Mouse (Mus musculus) adrenal gland, adult 10 weeks (tissue): Measurements from ENCODE around the gene Teddm1a. TPM values are rescaled to one million over a fixed set of nuclear protein-coding genes. Genes with fewer than 3 reads are reported as not detected.

Experiments
- polyA plus RNA-seq: library from polyadenylated mRNA; stranded (reverse); fragments of 350-450 nt; fragmentation: Illumina TruSeq; extraction: RNeasy Lipid Tissue Mini Kit (QIAGEN cat#74804); gene quantifications from one replicate; pipeline ENCODE4 v1.2.3, GENCODE M21; 2014; ENCODE audit warnings: low read depth, low replicate concordance

Teddm1a gene
- not detected for polyA plus RNA-seq

GRCm38 (mm10) chr1:153891442-153891841 lies at the start of gene Teddm1a:
Teddm1a (plus strand) TSS chr1:153891742.

GRCm38 (mm10) chr1:153844042-153844441 lies 47.5 kb upstream of the Teddm1a start, which contains the start of gene Rgsl1:
Rgsl1 (minus strand) TSS chr1:153844142.

GRCm38 (mm10) chr1:153874045-153874444 lies 17.5 kb upstream of the Teddm1a start, which contains the start of gene Teddm1b:
Teddm1b (plus strand) TSS chr1:153874345.

GRCm38 (mm10) chr1:153899731-153900380 lies 8.3 kb downstream of the Teddm1a start, which contains the start of the genes Glul and Teddm2:
Glul (plus strand) TSS chr1:153899944.
Teddm2 (minus strand) TSS chr1:153900228.

Other genes with a start within 250 kb of the Teddm1a start
- not detected for gene Rgs8, start 238.7 kb upstream of the Teddm1a start, polyA plus RNA-seq
- gene Rgs16, start 151.4 kb upstream of the Teddm1a start, polyA plus RNA-seq: not detected
- 24.6 TPM for gene Rnasel, start 142.3 kb upstream of the Teddm1a start, polyA plus RNA-seq
- 0.35 TPM for gene Rgsl1, start 47.6 kb upstream of the Teddm1a start, polyA plus RNA-seq
- 0.23 TPM for gene Teddm1b, start 17.4 kb upstream of the Teddm1a start, polyA plus RNA-seq
- 595 TPM for gene Glul, start 8.2 kb downstream of the Teddm1a start, polyA plus RNA-seq
- not detected for gene Teddm2, start 8.5 kb downstream of the Teddm1a start, polyA plus RNA-seq